Mouse (Mus musculus) right cerebral cortex, postnatal 36 days (tissue): ENCODE measurements at regions not wholly inside any gene's neighbourhood (a gene's known extent, or its start where the extent isn't known, plus 50 kb on each side); places are given as distances from the start of the nearest gene placed in this dataset.

Source experiments
- DNase-seq, 2 experiments: peaks; one replicate each; pipeline ENCODE4 v3.0.0; 2022; ENCODE audit warnings: low spot score in 2 of 2, mixed read lengths in 1 of 2

DNA sequence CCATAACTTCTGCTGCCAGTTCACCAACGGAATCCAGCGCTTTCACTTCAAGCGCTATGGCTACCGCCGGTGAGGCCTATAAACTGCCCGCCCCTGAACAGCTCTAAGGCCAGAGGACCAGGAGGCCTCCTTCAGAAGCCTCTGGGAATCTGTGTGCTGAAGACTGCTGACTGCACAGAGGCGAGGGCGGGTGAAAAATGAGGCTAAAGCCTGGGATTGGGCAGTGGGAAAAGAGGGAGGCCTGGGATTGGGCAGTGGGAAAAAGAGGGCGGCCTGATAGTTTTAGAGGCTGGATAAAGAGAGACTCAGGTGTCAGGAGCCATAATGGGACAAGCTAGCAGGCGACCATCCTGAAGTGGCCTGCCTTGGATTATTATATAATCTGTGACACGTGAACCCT, 80.8 kb downstream of the Plekhb2 start:
- DNase-seq = no peak

DNA sequence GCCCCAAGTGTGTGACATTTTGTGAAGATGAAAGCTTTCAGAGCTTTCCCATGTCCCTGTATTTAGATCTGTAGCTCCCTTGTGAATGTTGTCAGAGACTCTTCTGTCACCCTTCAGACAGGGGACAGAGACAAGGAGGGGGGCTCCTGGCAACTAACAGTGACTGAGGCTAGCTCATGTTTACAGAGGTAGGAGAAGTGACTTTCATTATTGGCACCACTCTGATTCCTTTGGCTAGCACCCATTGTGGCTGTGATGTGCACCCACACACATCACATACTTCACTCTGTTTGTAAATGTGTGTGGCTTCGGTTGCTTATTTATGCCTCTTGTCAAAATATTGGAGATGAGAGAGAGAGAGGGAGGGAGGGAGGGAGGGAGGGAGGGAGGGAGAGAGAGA, 93.4 kb downstream of the Plekhb2 start:
- no peak for DNase-seq

DNA sequence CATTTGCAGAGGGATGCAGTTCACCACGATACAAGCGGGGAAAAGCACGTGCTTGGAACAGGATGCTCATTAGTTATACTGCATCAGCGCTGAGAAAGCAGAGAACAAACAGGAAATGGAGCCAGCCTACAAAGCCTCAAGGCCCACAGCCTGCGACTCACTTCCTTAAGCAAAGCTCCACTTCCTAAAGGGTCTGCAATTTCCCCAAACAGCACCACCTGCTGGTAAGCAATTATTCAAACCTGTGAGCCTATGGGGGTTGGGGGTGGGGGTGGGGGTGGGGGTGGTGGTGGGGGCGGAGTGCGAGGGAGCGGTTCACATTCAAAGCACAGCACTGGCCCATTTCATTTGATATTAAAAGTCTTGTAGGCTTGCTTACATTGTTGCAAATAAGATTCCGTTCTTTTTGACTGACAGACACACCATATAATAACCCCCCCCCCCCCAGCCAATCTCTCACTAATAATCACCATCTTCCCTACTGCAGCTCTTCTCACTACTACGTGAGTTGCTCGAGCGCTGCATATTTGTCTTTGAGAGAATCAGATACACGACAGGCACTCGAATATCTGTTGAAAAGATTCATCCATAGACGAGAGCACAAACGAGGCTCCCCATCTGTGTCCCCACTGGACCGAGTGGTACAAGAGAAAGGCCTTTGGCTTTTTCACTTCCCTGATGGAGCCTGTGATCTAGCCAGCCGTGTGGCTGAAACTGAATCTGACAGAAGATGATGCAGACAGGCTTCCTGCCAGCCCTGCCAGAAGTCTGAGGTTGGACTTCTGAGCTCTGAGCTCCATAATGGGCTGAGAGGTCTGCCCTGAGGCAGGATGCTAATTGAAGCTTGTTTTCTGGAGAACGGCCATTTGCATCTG, 112.1 kb downstream of the Plekhb2 start:
- no peak for DNase-seq

DNA sequence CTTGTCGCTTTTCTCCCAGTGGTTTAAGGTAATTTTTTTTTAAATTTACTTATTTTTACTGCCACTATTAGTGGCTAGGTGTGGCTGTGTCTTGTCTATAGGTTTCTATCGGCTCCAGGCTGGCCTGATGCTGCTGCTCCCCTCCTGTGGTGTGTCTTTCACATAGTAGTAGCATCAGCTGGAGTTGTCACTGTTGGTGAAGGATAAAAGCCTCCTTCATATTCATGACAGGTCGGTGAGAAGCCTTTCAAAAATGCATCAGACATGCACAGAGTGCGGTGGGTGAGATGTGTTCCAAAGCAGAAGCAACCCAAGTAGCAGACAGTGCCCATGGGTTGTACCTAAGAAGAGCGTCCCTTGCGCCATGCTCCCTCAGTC, 112.7 kb downstream of the Plekhb2 start:
- no peak for DNase-seq

DNA sequence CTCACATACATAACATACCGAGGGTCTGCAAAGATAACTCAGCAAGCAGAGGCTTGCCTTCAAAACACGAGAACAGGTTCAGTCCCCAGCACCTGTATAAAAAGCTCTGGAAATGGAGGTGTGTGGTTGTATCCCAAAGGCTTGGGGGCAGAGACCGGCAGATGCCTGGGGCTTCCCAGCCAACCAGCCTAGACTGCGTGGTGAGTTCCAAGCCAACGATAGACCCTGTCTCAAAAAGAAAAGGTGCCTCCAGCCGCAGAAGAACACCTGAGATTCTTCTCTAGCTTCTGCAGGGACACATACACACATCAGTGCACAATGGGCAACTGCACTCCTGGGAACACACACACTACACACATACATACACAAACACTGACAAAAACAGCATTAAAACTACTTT, 125.0 kb downstream of the Plekhb2 start:
- no peak for DNase-seq

DNA sequence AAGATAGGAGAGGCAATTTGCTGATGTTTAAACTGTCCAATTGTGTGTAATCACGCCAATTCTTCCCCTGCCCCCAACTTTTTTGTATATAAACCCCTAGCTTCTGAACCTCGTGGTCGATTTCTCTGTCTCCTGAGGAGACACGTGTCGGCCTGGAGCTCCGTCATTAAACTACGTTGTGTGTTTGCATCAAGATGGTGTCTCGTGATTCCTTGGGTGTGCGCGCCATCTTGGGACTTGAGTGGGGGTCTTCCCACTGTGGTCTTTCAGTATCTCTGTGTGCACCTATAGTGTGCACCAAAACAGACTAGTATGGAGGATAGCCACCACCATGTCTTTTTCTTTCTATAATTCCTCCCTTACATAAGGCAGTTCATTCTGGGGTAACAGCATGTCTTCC, 128.4 kb downstream of the Plekhb2 start:
- no peak for DNase-seq

DNA sequence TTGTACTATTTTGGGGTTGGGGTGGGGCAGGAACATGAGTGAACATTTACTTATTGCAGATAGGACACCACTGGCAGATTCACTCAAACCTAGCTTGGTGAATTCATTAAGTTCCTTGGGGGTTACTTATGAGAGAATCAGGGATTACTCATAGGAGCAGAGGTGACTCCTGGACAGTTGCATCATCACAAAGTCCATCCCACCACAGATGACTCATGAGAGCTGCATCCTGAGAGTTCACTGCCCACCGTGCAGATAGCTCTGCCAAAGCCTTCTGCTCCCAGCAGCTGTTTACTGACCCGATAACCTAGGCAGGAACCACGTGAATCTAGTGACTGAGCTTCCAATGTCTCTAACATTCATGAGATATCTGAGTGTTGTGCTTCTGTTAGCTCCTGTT, 129.6 kb downstream of the Plekhb2 start:
- DNase-seq = no peak

DNA sequence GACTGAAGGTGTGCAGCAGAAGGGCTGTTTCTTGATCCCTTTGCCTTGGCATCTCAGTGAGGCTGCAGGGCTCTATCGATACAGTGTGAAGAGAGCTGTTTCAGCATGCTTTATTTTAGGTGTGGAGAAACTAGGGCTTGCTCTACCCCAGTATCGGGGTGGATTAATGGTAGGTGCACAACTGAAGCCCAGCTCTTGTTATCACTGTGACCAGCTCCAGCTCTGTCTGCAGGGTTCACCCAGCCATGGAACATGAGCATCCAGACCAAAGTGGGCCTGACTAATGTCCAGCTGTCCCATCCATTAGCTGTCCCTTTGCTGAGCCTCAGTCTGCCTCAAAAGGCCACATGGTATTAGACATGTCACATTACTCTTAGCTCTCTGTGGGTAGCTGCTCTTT, 132.2 kb downstream of the Plekhb2 start:
- DNase-seq = no peak

DNA sequence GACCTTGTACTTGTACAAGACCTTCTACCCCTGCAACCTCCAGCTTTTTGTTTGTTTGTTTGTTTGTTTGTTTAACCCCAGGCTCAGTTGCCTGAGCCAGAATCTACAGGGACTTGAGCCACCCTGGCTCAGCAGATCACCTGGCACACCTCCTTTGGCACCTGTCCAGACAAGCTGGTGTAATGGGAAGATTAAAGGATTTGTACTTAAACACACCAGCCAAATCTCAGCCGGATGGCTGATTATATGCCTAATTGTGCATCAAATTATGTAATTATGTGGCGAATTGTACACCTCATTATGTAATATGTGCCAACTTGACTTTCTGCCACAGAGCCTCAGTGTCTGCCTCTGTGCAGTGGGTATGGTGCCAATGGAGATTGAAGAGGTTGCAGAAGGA, 133.2 kb downstream of the Plekhb2 start:
- DNase-seq = no peak

DNA sequence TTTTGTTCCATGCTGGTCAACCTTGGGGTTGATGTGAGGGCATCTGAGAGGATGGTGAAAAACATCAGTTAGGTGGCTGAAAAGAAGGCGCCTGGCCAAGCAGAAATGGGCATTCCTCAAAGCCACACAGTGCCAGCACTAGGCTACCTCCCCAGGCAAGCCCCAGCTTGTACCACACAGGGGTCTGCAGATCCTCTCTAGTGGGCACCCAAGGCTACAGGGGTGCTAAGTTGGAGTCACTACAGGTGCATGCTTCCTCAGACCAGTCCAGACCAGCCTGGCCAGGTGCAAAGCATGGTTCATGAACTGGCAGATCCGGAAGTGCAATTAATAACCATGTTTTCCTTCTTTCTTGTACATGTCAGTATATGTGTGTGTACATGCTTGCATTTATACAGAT, 137.1 kb downstream of the Plekhb2 start:
- DNase-seq = no peak

DNA sequence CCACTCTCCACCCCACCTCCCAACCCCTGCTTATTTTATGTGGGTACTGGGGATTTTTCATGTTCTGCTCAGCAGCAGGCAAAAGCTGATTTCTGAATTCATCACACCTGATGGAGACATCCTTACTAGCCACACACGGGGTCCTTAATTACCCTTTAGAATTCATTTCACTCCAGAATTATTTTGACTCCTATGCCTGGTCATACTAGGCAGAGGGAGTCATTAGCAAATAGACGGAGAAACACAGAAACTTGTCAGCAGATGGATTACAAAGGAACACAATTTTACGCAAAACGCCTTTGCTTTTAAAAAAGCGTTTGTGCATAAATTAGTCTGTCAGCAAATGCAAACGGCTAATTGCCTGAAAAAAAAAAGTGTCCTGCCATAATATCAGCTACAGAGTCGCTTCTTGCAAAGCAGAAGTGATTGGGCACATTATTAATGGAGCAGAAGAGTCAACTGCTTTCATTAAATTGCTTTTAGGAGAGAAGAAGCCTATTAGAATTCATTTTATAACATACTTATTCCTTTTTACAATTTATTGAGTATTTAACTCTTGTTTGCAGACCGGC, 138.0 kb downstream of the Plekhb2 start:
- DNase-seq = no peak

DNA sequence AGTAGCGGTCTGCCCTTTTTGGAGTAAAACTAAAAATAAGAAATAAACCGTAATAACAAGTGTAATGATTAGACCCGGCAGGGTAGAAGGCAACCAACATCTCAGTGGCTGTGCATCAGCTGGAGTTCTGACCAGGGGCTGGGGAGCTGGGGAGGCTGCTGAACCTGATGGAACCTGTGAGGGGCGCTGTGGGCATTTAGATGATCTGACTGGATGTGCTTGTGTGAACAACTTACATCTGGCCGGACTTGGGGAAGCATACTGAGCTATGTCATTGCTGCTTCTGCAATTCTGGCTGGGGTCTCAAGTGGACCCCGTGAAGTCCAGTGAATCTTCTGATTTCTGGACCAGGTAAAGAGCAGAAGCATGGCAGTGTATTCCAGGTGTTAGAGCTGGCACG, 138.4 kb downstream of the Plekhb2 start:
- DNase-seq = peak in 1 of 2 experiments; percentile 4

DNA sequence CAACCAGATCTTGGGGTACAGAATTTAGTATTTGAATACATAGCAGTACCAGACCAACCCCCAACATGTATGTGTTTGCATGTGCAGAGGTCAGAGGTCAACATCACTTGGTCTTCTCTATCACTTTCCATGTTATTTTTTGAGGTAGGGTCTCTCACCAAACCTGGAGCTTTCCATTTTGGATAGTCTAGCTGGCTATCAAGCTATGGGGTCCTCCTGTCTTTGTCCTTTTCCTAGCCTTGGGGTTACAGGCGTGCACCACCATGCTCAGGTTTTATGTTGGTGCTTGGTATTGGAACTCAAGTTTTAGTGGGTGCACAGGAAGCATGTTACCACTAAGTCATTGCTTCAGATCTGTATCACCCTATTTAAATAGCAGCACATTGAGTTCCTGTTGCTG, 151.0 kb downstream of the Plekhb2 start:
- DNase-seq = no peak

DNA sequence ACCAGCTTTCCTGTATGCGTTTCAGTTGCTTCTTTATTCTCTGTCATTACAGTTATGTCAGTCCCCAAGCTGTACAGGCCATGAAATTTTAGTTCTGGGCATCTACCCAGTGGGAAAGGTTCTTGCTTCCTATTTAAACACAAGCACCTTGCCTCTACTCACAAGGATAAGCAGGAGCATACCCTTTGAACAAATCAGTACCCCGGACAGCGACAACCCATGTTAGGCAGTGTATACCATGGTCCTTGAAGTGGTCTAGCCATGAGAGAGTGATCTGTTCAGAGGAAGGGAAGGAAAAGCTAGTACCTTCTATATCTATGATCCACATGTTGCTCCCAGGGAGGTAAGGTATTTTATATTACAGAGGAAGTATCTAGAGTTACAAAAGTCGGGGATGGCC, 167.7 kb downstream of the Plekhb2 start:
- DNase-seq = no peak

DNA sequence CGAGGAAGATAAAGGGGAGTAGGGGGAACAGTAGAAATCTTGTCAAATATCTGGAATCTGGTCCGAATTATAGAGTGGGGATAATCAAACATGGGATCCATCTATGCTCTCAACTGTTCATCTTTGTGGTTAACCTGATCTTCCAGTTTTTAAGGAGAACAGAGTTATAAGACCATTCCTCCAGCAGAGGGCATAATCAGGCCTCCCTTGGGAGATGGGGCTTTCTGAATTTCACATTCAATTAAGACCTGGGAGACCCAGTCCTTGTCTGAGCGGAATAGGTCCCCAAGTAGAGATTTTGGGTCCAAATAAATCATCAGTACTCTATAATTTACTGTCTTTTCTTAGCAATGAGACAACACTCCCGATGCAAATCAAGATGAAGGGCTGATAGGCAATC, 182.8 kb downstream of the Plekhb2 start:
- DNase-seq = no peak

DNA sequence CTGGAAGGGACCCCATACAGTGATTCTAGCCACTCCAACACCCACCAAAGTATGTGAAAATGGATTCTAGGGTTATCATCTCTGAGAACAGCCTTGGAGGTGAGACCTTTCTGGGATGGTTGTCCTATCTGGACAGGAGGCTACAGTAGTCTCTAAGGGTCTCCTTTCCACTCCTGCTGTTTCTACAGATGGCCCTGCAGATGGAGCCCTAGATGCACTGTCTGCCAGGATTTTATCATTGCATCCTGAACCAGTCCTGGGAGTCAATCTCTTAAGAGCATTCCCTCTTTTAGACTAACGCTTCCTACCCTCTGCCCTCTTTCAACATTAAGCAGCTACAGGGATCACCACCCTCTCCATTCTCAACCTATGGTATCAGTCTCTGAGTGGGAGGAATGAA, 223.0 kb downstream of the Plekhb2 start:
- no peak for DNase-seq

DNA sequence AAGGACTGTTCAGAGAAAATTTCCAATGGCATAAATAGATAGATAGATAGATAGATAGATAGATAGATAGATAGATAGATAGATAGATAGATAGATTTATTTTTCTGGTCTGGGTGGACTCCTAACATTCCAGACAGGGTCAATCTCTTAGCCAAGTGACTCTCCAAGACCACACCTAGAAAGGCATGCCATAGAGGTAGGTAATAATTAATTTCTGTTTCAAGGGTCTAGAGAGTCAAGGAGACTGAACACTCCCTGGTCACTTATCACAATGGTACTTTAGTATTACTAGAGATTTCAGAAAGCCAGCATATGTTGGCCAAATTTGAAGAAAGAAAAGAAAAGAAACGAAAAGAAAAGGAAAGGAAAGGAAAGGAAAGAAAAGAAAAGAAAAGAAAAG, 245.1 kb downstream of the Plekhb2 start:
- no peak for DNase-seq

DNA sequence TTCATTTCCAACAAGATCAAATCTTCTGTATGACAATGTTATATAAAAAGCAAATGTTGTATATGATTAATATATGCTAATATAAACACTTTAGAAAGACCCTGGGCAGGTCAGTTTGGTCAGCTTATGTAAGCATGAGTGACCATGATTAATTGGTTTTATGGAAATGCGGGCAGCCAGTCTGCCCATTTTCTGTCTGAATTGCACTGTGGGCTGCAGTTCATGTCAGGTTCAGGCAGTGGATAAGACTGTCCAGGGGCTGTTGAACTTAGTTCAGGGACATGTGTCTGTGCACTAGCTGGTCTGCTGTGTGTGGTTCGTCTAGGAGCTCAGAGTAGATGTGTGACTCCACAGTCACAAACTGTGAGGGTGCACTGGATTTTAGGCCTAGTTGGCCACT, 246.0 kb downstream of the Plekhb2 start:
- DNase-seq = no peak

DNA sequence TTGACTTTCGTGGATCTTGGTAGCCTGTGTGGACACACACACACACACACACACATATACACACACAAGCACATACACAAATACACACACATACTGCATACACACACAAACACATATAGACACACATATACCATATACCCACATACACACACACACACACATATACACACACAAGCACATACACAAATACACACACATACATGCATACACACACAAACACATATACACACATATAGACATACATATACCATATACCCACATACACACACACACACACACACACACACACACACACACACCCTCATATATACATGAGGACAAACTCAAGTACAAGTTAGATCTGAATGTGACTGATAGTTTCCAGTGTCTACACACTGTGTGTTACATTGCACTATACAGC, 256.9 kb downstream of the Plekhb2 start:
- no peak for DNase-seq

DNA sequence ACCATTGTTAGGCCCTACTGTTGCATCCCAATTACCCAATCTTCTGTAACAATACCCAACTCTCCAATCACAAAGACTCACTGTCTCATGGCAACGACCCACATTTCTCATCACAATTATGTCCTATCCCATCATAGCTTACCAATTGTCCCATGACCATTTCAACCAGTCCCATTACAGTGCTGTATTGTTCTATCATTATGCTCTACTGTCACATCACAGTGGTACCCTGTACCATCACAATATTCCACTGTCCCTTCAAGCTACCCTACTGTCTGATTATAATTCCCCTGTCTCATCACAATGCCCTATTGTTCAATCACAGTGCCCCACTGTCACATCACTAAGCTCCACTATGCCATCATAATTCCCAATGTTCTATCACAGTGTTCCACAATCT, 260.0 kb downstream of the Plekhb2 start:
- no peak for DNase-seq

DNA sequence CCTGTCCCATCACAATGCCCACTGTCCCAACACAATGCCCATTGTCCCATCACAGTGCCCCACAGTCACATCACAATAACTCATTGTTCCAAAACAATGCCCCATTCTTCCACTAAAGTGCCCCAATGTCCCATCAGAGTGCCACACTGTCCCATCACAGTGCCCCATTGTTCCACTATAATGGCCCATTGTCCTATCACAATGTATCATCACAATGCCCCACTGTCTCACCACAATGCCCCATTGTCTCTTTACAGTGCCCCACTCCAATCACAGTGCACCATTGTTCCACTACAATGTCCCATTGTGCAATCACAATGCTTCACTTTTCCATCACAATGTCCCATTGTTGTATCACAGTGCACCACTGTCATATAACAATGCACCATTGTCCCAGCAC, 265.7 kb downstream of the Plekhb2 start:
- no peak for DNase-seq

DNA sequence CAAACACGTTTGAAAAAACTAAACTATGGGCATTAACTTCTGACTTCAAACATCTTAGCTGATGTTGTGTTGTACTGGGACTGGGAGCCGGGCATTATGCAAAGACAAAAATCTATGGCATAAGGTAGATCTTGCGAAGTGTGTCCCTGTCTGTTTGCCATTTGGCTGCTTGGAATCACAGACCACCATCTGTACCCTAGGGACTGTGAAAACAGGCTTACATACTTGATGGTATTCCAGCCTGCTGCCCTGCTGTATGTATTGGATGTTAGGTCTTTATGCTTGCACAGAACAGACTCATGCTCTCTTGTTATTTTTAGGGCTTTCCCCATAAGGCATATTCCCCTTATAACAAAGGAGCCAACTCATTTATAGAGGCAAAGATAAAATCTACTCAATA, 288.1 kb downstream of the Plekhb2 start:
- DNase-seq = no peak

DNA sequence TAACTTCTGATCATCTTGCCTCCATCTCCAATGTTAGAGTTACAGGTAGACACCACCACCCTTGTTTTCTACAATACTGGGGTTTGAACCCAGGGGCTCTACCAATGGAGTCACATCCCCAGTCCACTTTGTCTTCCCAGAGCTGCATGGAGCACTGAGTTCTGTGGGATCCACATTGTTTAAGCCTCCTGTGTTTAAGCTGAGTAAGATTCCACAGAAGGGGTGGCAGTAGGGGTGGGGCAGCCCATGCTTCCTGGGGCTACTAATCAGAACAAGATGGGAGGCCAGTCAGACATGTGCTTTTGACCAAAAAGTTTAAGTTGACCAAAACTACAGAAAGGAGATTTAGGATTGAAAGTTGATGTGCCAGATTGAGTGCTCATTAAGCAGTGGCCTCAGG, 299.3 kb downstream of the Plekhb2 start:
- no peak for DNase-seq

DNA sequence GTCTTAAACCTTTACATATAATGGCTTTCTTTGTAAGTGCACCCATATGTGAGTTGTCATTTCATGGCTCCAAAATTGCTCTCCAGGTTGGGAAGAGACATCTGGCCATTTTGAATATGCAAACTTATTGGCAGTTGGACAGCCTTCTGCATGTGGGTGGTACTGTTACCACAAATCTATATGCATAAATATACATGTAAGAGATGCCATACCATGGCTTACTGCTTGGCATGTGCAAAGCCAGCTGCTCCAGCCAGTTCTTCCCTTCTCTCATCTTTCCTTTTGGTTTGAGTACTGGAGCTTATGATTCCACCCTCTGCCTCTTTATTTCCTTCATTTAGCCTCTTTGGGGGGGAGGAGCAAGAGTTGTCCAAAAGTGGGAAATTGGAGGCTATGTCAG, 312.7 kb downstream of the Plekhb2 start:
- DNase-seq = peak; percentile 50 to 75
